Mouse (Mus musculus): ENCODE measurements at regions not wholly inside any gene's neighbourhood (a gene's known extent, or its start where the extent isn't known, plus 50 kb on each side); places are given as distances from the start of the nearest gene placed in this dataset.

- no peak for DNase-seq (ENCODE audit: low spot score)
These were observed 281.9 kb upstream of the Sall1 start for GRCm38 (mm10) chr8:89325751-89326351.

GRCm38 (mm10) chr8:89325248-89325645, 281.3 kb upstream of the Sall1 start:
- DNase-seq (ENCODE audit: low spot score): no peak

- no peak for DNase-seq (ENCODE audit: low spot score)
These were observed 280.7 kb upstream of the Sall1 start for GRCm38 (mm10) chr8:89324462-89325247.

- no peak for DNase-seq (ENCODE audit: low spot score)
These were observed 273.7 kb upstream of the Sall1 start for GRCm38 (mm10) chr8:89317514-89318289.

GRCm38 (mm10) chr8:89316566-89317175, 272.7 kb upstream of the Sall1 start:
- no peak for DNase-seq (ENCODE audit: low spot score)

GRCm38 (mm10) chr8:89314907-89315306, 270.9 kb upstream of the Sall1 start:
- no peak for DNase-seq (ENCODE audit: low spot score)

- no peak for DNase-seq (ENCODE audit: low spot score)
These were observed 266.8 kb upstream of the Sall1 start for GRCm38 (mm10) chr8:89310696-89311214.

- DNase-seq (ENCODE audit: low spot score): no peak
These were observed 265.6 kb upstream of the Sall1 start for GRCm38 (mm10) chr8:89309591-89309990.

GRCm38 (mm10) chr8:89308950-89309349, 265.0 kb upstream of the Sall1 start:
- no peak for DNase-seq (ENCODE audit: low spot score)

GRCm38 (mm10) chr8:89308532-89308931, 264.6 kb upstream of the Sall1 start:
- DNase-seq (ENCODE audit: low spot score): no peak

GRCm38 (mm10) chr8:89307601-89308000, 263.6 kb upstream of the Sall1 start:
- DNase-seq (ENCODE audit: low spot score): no peak

GRCm38 (mm10) chr8:89307085-89307484, 263.1 kb upstream of the Sall1 start:
- DNase-seq (ENCODE audit: low spot score): no peak

GRCm38 (mm10) chr8:89304116-89304515, 260.2 kb upstream of the Sall1 start:
- no peak for DNase-seq (ENCODE audit: low spot score)

- DNase-seq (ENCODE audit: low spot score): no peak
These were observed 259.4 kb upstream of the Sall1 start for GRCm38 (mm10) chr8:89303326-89303725.

GRCm38 (mm10) chr8:89299637-89300036, 255.7 kb upstream of the Sall1 start:
- no peak for DNase-seq (ENCODE audit: low spot score)

GRCm38 (mm10) chr8:89295686-89296085, 251.7 kb upstream of the Sall1 start:
- no peak for DNase-seq (ENCODE audit: low spot score)

GRCm38 (mm10) chr8:89289017-89289416, 245.1 kb upstream of the Sall1 start:
- DNase-seq (ENCODE audit: low spot score): no peak

GRCm38 (mm10) chr8:89284871-89285564, 241.1 kb upstream of the Sall1 start:
- no peak for DNase-seq (ENCODE audit: low spot score)

- DNase-seq (ENCODE audit: low spot score): no peak
These were observed 239.4 kb upstream of the Sall1 start for GRCm38 (mm10) chr8:89283105-89284096.

GRCm38 (mm10) chr8:89279844-89280243, 235.9 kb upstream of the Sall1 start:
- no peak for DNase-seq (ENCODE audit: low spot score)
